Mouse (Mus musculus) kidney, postnatal 0 days (tissue): ENCODE results near the gene Gm5861. TPM values are rescaled to one million over a fixed set of nuclear protein-coding genes. Genes with fewer than 3 reads are reported as not detected.
"Not testable (repeated sequence)": the region's sequence is repeated elsewhere in the genome, so short reads cannot be mapped to it uniquely, and the experiment has no call there.

Source experiments
- ATAC-seq: fragments of 200-750 bp; cut with Nextera tagmentation; replicated peaks from 2 replicates; pipeline ENCODE4 v1.8.0; 2017; ENCODE audit warnings: low read depth, moderate number of reproducible peaks, moderate TSS enrichment, moderate library complexity; ENCODE audit not compliant: low FRiP score
- DNase-seq: peaks from one replicate; pipeline ENCODE4 v3.0.0-alpha.2; 2016; ENCODE audit warnings: low spot score
- H3K27ac ChIP-seq: fragments of 300-500 bp; sonication (generic); 2 replicates; pipeline ENCODE4 v1.5.1; 2014; ENCODE audit warnings: mild to moderate bottlenecking
- H3K27me3 ChIP-seq: fragments of 300-500 bp; sonication (generic); 2 replicates; pipeline ENCODE4 v1.6.1; 2014; ENCODE audit warnings: low read length, mixed read lengths; ENCODE audit not compliant: insufficient read depth
- H3K36me3 ChIP-seq: fragments of 300-500 bp; sonication (generic); 2 replicates; pipeline ENCODE4 v1.6.1; 2014; ENCODE audit warnings: low read length, mixed read lengths; ENCODE audit not compliant: insufficient read depth
- H3K4me1 ChIP-seq: fragments of 300-500 bp; sonication (generic); replicated peaks from 2 replicates; pipeline ENCODE4 v1.6.1; 2014; ENCODE audit warnings: antibody characterized with exemption, low read length, mixed read lengths; ENCODE audit not compliant: insufficient read depth
- H3K4me2 ChIP-seq: fragments of 300-500 bp; sonication (generic); 2 replicates; pipeline ENCODE4 v1.6.1; 2014; ENCODE audit warnings: mild to moderate bottlenecking, low read length, moderate library complexity, mixed read lengths
- H3K4me3 ChIP-seq: fragments of 300-500 bp; sonication (generic); replicated peaks from 2 replicates; pipeline ENCODE4 v1.5.1; 2014; ENCODE audit warnings: low read depth, low read length
- H3K9ac ChIP-seq: fragments of 300-500 bp; sonication (generic); 2 replicates; pipeline ENCODE4 v1.6.1; 2014; ENCODE audit warnings: low read depth, low read length
- H3K9me3 ChIP-seq: fragments of 300-500 bp; sonication (generic); replicated peaks from 2 replicates; pipeline ENCODE4 v1.6.1; 2016; ENCODE audit warnings: low read length, inconsistent platforms, mixed read lengths
- WGBS: fragments of 180-500 bp; shearing (Covaris S2); extraction: QIAGEN DNeasy Blood & Tissue Kit; methylation state at CpG from one replicate; pipeline ENCODE4 v1.1.7; 2014; 5-methylcytosine and 5-hydroxymethylcytosine counted together
- polyA plus RNA-seq: library from polyadenylated mRNA; unstranded; fragments of >200 nt; fragmentation: Nextera tagmentation; extraction: Ambion mirVana; gene quantifications from 2 replicates; pipeline ENCODE4 v1.2.1, GENCODE M21; 2015

Gm5861 gene
- polyA plus RNA-seq = not detected in 2 replicates

DNA sequence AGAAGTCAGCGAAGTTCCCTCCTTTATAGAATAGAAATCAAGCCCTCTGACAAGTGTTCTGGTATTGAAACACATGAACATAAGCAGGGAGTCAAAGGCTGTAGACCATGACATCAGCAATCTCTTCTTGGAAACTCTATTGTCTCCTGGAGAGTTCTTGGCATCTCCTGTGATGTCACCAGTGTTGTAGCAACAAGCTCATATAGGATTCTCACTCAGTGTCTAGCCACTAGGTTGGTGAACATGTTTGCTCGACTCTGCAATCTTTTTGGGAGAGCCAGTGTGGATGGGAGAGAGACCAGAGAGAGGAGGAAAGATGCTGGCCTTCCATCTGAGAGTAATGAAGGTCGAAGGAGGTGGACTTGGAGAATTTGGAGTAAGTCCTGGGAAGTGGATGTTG is at the start of gene Gm5861:
TSS of gene Gm5861 (plus strand) at position 301 of the 400 bp plus-strand sequence.
- not testable (repeated sequence) for H3K27ac ChIP-seq, H3K9me3 ChIP-seq, H3K4me1 ChIP-seq, H3K4me2 ChIP-seq, ATAC-seq, H3K27me3 ChIP-seq, DNase-seq, H3K36me3 ChIP-seq, H3K4me3 ChIP-seq, H3K9ac ChIP-seq
- 80% methylated on average over 2 of the region's 3 CpGs for WGBS

DNA sequence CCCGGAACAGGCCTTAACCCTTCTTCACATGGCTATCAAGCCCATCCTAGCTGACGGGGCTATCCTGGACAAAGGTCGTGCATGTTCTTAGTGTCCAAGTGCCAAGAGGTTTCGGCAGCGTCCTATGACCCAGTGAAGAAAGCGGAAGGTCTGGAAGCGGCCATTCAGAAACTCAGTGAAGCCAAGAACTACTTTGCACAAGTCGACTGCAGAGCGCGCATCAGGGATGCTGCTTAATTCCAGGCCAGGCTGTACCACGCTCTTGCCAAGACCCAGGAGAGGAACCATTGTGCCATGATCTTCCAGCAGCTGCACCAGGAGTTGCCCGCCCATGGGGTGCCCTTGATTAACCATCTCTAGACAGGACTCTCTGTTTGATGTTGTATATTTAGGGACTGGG is 44.8 kb upstream of the Gm5861 start:
- not testable (repeated sequence) for ATAC-seq, DNase-seq, H3K27me3 ChIP-seq, H3K4me2 ChIP-seq, H3K9ac ChIP-seq, H3K4me3 ChIP-seq, H3K36me3 ChIP-seq, H3K9me3 ChIP-seq, H3K27ac ChIP-seq, H3K4me1 ChIP-seq
- 91% methylated on average over 12 of the region's 12 CpGs for WGBS

Other genes with a start within 250 kb of the Gm5861 start
- gene Gm8871, start 235.3 kb upstream of the Gm5861 start, polyA plus RNA-seq = not detected in 2 replicates
- not detected in 2 replicates for gene Gm8857, start 235.3 kb upstream of the Gm5861 start, polyA plus RNA-seq
- not detected in 2 replicates for gene Gm8879, start 55.4 kb upstream of the Gm5861 start, polyA plus RNA-seq
- gene Gm8890, start 73.0 kb downstream of the Gm5861 start, polyA plus RNA-seq = not detected in 2 replicates
- gene Speer1, start 158.4 kb downstream of the Gm5861 start, polyA plus RNA-seq = not detected in 2 replicates
- gene Gm8897, start 233.3 kb downstream of the Gm5861 start, polyA plus RNA-seq = not detected in 2 replicates